Mouse (Mus musculus): ENCODE measurements at regions not wholly inside any gene's neighbourhood (a gene's known extent, or its start where the extent isn't known, plus 50 kb on each side); places are given as distances from the start of the nearest gene placed in this dataset.

DNA sequence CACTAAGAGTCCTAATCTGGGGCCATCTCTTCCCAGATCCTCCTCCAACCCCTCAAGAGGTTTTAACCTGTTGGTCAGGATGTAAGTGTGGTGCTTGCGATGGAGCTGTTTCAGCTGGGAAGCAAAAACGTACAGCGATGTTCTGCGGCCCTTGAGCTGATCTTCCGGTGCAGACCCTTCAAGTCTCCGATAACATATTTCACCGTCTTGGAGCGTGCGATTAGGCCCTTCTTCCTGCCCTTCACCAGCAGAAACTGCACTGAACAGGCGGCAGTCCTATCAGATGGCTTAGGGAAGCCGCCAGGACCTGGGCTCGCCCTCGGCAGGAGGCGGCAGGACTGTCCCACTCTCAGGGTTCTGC is 90.1 kb upstream of the Vps8 start:
- H3K4me1 ChIP-seq (replicated peaks; ENCODE audit: control insufficient read depth in 2 of 2, insufficient read depth in 2 of 2, low read length in 1 of 2), result peaks cover 11 to 16% of the 10 kb centered on the region in 2 experiments
- H3K9me3 ChIP-seq (ENCODE audit: control insufficient read depth, low read length), result no peaks in the 10 kb centered on the region
- peak overlapping the region; percentile 86 to 90 for H3K4me3 ChIP-seq (ENCODE audit: insufficient read depth in 1 of 2, low read depth in 2 of 2, low read length in 2 of 2)
- under 1% methylated on average over 14 of the region's 14 CpGs for WGBS (ENCODE audit: insufficient replicate concordance)
- 0 out of 2 replicates have a peak, but pooled peaks have one; percentile 27 for TF ChIP-seq EP300 (IDR thresholded peaks at IDR 0.05; ENCODE audit: low read depth)
- TF ChIP-seq CTCF (IDR thresholded peaks at IDR 0.05; ENCODE audit: low read depth), result no peak
- H3K27ac ChIP-seq, result peak overlapping the region; percentile 87
- DNase-seq (ENCODE audit: low read depth in 3 of 3, low spot score in 3 of 3) (peak in 1 of 3 experiments; percentile 49), ATAC-seq (ENCODE audit: insufficient read depth) (peak; percentile 78)
- no peaks in the 10 kb centered on the region for H3K27me3 ChIP-seq (ENCODE audit: control insufficient read depth, insufficient read depth, low read length)
- H3K4me2 ChIP-seq (ENCODE audit: low read depth), result peak overlapping the region; percentile 92
- no peaks in the 10 kb centered on the region for H3K36me3 ChIP-seq (replicated peaks; ENCODE audit: control insufficient read depth, insufficient read depth, low read depth)
- peak overlapping the region; percentile 94 for H3K9ac ChIP-seq (replicated peaks)

DNA sequence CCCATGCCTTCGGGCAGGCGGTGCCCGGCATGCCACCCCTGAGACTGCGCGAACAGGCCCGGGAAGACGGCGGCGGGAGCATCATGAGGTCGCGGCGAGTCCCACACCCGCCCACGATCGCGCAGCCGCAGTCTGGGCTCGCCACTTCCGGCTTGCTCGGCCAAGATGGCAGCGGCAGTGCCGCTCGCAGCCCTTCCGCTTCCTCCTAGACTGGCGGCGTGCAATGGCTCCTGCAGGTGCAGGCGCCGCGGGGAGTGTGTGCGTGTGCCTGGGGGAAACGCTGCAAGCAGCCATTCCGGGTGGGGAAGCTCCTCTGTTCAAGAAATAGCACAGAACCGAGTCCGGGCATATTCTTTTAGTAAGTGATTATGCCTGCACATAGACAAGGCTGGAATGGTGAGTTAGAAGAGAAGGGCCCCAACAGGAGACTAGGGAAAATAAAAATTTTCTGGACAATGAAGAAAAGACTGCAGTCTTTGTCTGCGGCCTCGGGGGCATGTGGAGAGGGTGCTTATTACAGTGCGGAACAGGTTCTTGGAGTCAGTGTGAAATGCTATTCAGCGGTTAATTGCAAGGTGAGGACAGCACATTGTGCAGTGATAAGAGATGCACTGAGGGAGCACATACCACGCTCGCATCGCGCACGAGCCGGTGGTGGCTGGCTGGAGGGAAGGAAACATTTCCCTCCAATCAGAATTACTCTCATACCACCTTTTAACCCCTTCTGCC is 89.5 kb upstream of the Vps8 start:
- Histone ChIP-seq H3K4me1 (replicated peaks; ENCODE audit: control insufficient read depth in 2 of 2, insufficient read depth in 2 of 2, low read length in 1 of 2) (peaks cover 11 to 16% of the 10 kb centered on the region in 2 experiments), H3K27me3 (ENCODE audit: control insufficient read depth, insufficient read depth, low read length) (no peaks in the 10 kb centered on the region), H3K27ac (peak overlapping the region; percentile 87), H3K4me2 (ENCODE audit: low read depth) (peak overlapping the region; percentile 92), H3K9me3 (ENCODE audit: control insufficient read depth, low read length) (no peaks in the 10 kb centered on the region), H3K36me3 (replicated peaks; ENCODE audit: control insufficient read depth, insufficient read depth, low read depth) (no peaks in the 10 kb centered on the region), H3K4me3 (ENCODE audit: insufficient read depth in 1 of 2, low read depth in 2 of 2, low read length in 2 of 2) (peak overlapping the region; percentile 86 to 90), H3K9ac (replicated peaks) (peak overlapping the region; percentile 94)
- peak; percentile 73 to 80 (median 74) for DNase-seq (ENCODE audit: low read depth in 3 of 3, low spot score in 3 of 3)
- TF ChIP-seq CTCF (IDR thresholded peaks at IDR 0.05; ENCODE audit: low read depth), result peak; percentile 34; the same call in 1 of the 2 replicates
- TF ChIP-seq EP300 (IDR thresholded peaks at IDR 0.05; ENCODE audit: low read depth), result peak; percentile 26; the same call in 1 of the 2 replicates
- under 1% methylated on average over 44 of the region's 44 CpGs for WGBS (ENCODE audit: insufficient replicate concordance)
- ATAC-seq (ENCODE audit: insufficient read depth), result peak; percentile 92

- no peak for TF ChIP-seq EP300 (IDR thresholded peaks at IDR 0.05; ENCODE audit: low read depth)
- H3K9me3 ChIP-seq (ENCODE audit: control insufficient read depth, low read length), result no peaks in the 10 kb centered on the region
- no peaks in the 10 kb centered on the region for H3K27me3 ChIP-seq (ENCODE audit: control insufficient read depth, insufficient read depth, low read length)
- no peaks in the 10 kb centered on the region for H3K36me3 ChIP-seq (replicated peaks; ENCODE audit: control insufficient read depth, insufficient read depth, low read depth)
- no peak overlapping the region for H3K9ac ChIP-seq (replicated peaks)
- DNase-seq (ENCODE audit: low read depth in 3 of 3, low spot score in 3 of 3), result no peak
- 63% methylated on average over 6 of the region's 6 CpGs for WGBS (ENCODE audit: insufficient replicate concordance)
- H3K4me1 ChIP-seq (replicated peaks; ENCODE audit: control insufficient read depth in 2 of 2, insufficient read depth in 2 of 2, low read length in 1 of 2), result peaks cover under 1 to 5% of the 10 kb centered on the region in 2 experiments; a peak in 2 of 4 replicates
- no peak for ATAC-seq (ENCODE audit: insufficient read depth)
- no peak overlapping the region for H3K4me3 ChIP-seq (ENCODE audit: insufficient read depth in 1 of 2, low read depth in 2 of 2, low read length in 2 of 2)
- no peak overlapping the region for H3K4me2 ChIP-seq (ENCODE audit: low read depth)
- H3K27ac ChIP-seq, result no peak overlapping the region
Observed at GRCm38 (mm10) chr16:21339061-21339459, 83.9 kb upstream of the Vps8 start.

- H3K4me1 ChIP-seq (replicated peaks; ENCODE audit: control insufficient read depth in 2 of 2, insufficient read depth in 2 of 2, low read length in 1 of 2), result 0 out of 4 replicates have a peak, but pooled peaks cover 0 to 3% of the 10 kb centered on the region in 2 experiments
- H3K36me3 ChIP-seq (replicated peaks; ENCODE audit: control insufficient read depth, insufficient read depth, low read depth), result no peaks in the 10 kb centered on the region
- no peak overlapping the region for H3K27ac ChIP-seq
- ATAC-seq (ENCODE audit: insufficient read depth), result no peak
- H3K4me2 ChIP-seq (ENCODE audit: low read depth), result no peak overlapping the region
- no peak overlapping the region for H3K9ac ChIP-seq (replicated peaks)
- H3K27me3 ChIP-seq (ENCODE audit: control insufficient read depth, insufficient read depth, low read length), result no peaks in the 10 kb centered on the region
- DNase-seq (ENCODE audit: low read depth in 3 of 3, low spot score in 3 of 3), result no peak
- H3K9me3 ChIP-seq (ENCODE audit: control insufficient read depth, low read length), result no peaks in the 10 kb centered on the region
- WGBS (ENCODE audit: insufficient replicate concordance), result 65% methylated on average over 11 of the region's 11 CpGs
- TF ChIP-seq EP300 (IDR thresholded peaks at IDR 0.05; ENCODE audit: low read depth) (no peak), CTCF (IDR thresholded peaks at IDR 0.05; ENCODE audit: low read depth) (no peak)
- H3K4me3 ChIP-seq (ENCODE audit: insufficient read depth in 1 of 2, low read depth in 2 of 2, low read length in 2 of 2), result no peak overlapping the region
Observed at GRCm38 (mm10) chr16:21339460-21340081, 83.3 kb upstream of the Vps8 start.

GRCm38 (mm10) chr16:21340136-21340535 is 82.8 kb upstream of the Vps8 start:
- H3K4me3 ChIP-seq (ENCODE audit: insufficient read depth in 1 of 2, low read depth in 2 of 2, low read length in 2 of 2), result no peak overlapping the region
- no peak for ATAC-seq (ENCODE audit: insufficient read depth)
- no peak for DNase-seq (ENCODE audit: low read depth in 3 of 3, low spot score in 3 of 3)
- H3K9ac ChIP-seq (replicated peaks), result no peak overlapping the region
- 0 out of 4 replicates have a peak, but pooled peaks cover 0 to 3% of the 10 kb centered on the region in 2 experiments for H3K4me1 ChIP-seq (replicated peaks; ENCODE audit: control insufficient read depth in 2 of 2, insufficient read depth in 2 of 2, low read length in 1 of 2)
- no peaks in the 10 kb centered on the region for H3K9me3 ChIP-seq (ENCODE audit: control insufficient read depth, low read length)
- TF ChIP-seq EP300 (IDR thresholded peaks at IDR 0.05; ENCODE audit: low read depth) (no peak), CTCF (IDR thresholded peaks at IDR 0.05; ENCODE audit: low read depth) (no peak)
- 62% methylated on average over 7 of the region's 7 CpGs for WGBS (ENCODE audit: insufficient replicate concordance)
- no peaks in the 10 kb centered on the region for H3K36me3 ChIP-seq (replicated peaks; ENCODE audit: control insufficient read depth, insufficient read depth, low read depth)
- H3K27me3 ChIP-seq (ENCODE audit: control insufficient read depth, insufficient read depth, low read length), result no peaks in the 10 kb centered on the region
- H3K4me2 ChIP-seq (ENCODE audit: low read depth), result no peak overlapping the region
- no peak overlapping the region for H3K27ac ChIP-seq

All from liver, embryonic 14.5 days (tissue).